Mouse (Mus musculus): ENCODE measurements at regions not wholly inside any gene's neighbourhood (a gene's known extent, or its start where the extent isn't known, plus 50 kb on each side); places are given as distances from the start of the nearest gene placed in this dataset.

GRCm38 (mm10) chr13:80798863-80799817 is 84.0 kb upstream of the Arrdc3 start:
- no peak for DNase-seq

GRCm38 (mm10) chr13:80806172-80806571 is 77.0 kb upstream of the Arrdc3 start:
- peak; percentile 67 for DNase-seq

GRCm38 (mm10) chr13:80827037-80827471 is 56.1 kb upstream of the Arrdc3 start:
- peak; percentile 11 for DNase-seq

Data from adrenal gland, postnatal 10 days (tissue).